Mouse (Mus musculus) neural tube, embryonic 13.5 days (tissue): ENCODE measurements around the gene Gm38655. TPM values are rescaled to one million over a fixed set of nuclear protein-coding genes. Genes with fewer than 3 reads are reported as not detected.
"Not testable (repeated sequence)": the region's sequence is repeated elsewhere in the genome, so short reads cannot be mapped to it uniquely, and the experiment has no call there.

Source experiments
- ATAC-seq: fragments of 200-750 bp; cut with Nextera tagmentation; 2 replicates; pipeline ENCODE4 v1.8.0; 2017; ENCODE audit warnings: low read depth, mild to moderate bottlenecking, moderate TSS enrichment, moderate library complexity
- H3K27ac ChIP-seq: fragments of 300-500 bp; sonication (generic); replicated peaks from 2 replicates; pipeline ENCODE4 v1.5.1; 2015; ENCODE audit warnings: moderate library complexity, mild to moderate bottlenecking, inconsistent platforms
- H3K27me3 ChIP-seq: fragments of 300-500 bp; sonication (generic); 2 replicates; pipeline ENCODE4 v1.6.1; 2015; ENCODE audit warnings: mild to moderate bottlenecking, inconsistent platforms
- H3K36me3 ChIP-seq: fragments of 300-500 bp; sonication (generic); 2 replicates; pipeline ENCODE4 v1.6.1; 2015; ENCODE audit warnings: mild to moderate bottlenecking, inconsistent platforms
- H3K4me1 ChIP-seq: fragments of 300-500 bp; sonication (generic); replicated peaks from 2 replicates; pipeline ENCODE4 v1.6.1; 2015; ENCODE audit warnings: inconsistent platforms
- H3K4me2 ChIP-seq: fragments of 300-500 bp; sonication (generic); 2 replicates; pipeline ENCODE4 v1.6.1; 2015; ENCODE audit warnings: inconsistent platforms, mild to moderate bottlenecking, moderate library complexity
- H3K4me3 ChIP-seq: fragments of 300-500 bp; sonication (generic); 2 replicates; pipeline ENCODE4 v1.5.1; 2015; ENCODE audit warnings: mild to moderate bottlenecking, inconsistent platforms
- H3K9ac ChIP-seq: fragments of 300-500 bp; sonication (generic); 2 replicates; pipeline ENCODE4 v1.6.1; 2015; ENCODE audit warnings: moderate library complexity, mild to moderate bottlenecking, inconsistent platforms
- H3K9me3 ChIP-seq: fragments of 300-500 bp; sonication (generic); 2 replicates; pipeline ENCODE4 v1.6.1; 2016; ENCODE audit warnings: inconsistent platforms
- WGBS: fragments of 180-500 bp; shearing (Covaris S2); methylation state at CpG from one replicate; pipeline ENCODE4 v1.1.7; 2015; 5-methylcytosine and 5-hydroxymethylcytosine counted together
- polyA plus RNA-seq: library from polyadenylated mRNA; unstranded; fragments of >200 nt; fragmentation: Nextera tagmentation; extraction: Ambion mirVana; gene quantifications from 2 replicates; pipeline ENCODE4 v1.2.1, GENCODE M21; 2015

Gene Gm38655
- polyA plus RNA-seq, 1 experiment from 2014 or later, result not detected

GRCm38 (mm10) chr17:25164770-25165169 lies 10.5 kb downstream of the Gm38655 start:
- no peaks in the 10 kb centered on the region for H3K27me3 ChIP-seq
- H3K4me3 ChIP-seq, result no peak overlapping the region
- no peak overlapping the region for H3K27ac ChIP-seq
- no peak overlapping the region for H3K9ac ChIP-seq
- H3K36me3 ChIP-seq, result peaks cover 26% of the 10 kb centered on the region
- no peaks in the 10 kb centered on the region for H3K4me1 ChIP-seq
- H3K4me2 ChIP-seq, result no peak overlapping the region
- H3K9me3 ChIP-seq, result no peaks in the 10 kb centered on the region
- WGBS, result 89% methylated on average over 3 of the region's 3 CpGs
- ATAC-seq, result no peak

- H3K4me1 ChIP-seq, result no peaks in the 10 kb centered on the region
- no peak overlapping the region for H3K4me2 ChIP-seq
- whole genome bisulfite sequencing, result 83% methylated on average over 7 of the region's 7 CpGs
- H3K9me3 ChIP-seq, result no peaks in the 10 kb centered on the region
- no peak for ATAC-seq
- no peak overlapping the region for H3K4me3 ChIP-seq
- no peak overlapping the region for H3K27ac ChIP-seq
- H3K36me3 ChIP-seq, result peaks cover 38% of the 10 kb centered on the region
- peak overlapping the region; percentile 3; the same call in 1 of the 2 replicates for H3K9ac ChIP-seq
- no peaks in the 10 kb centered on the region for H3K27me3 ChIP-seq
Observed at GRCm38 (mm10) chr17:25163387-25163786, 11.9 kb downstream of the Gm38655 start.

- Histone ChIP-seq H3K9me3 (no peaks in the 10 kb centered on the region), H3K4me2 (no peak within 1 kb of the TSS), H3K4me3 (no peak within 1 kb of the TSS), H3K9ac (peak within 1 kb of the TSS; percentile 3; the same call in 1 of the 2 replicates), H3K27ac (no peak within 1 kb of the TSS), H3K36me3 (peaks cover 49% of the 10 kb centered on the region), H3K4me1 (no peaks in the 10 kb centered on the region), H3K27me3 (no peaks in the 10 kb centered on the region)
- WGBS, result 88% methylated on average over 1 of the region's 1 CpGs
- ATAC-seq, result no peak
Observed at GRCm38 (mm10) chr17:25162161-25162560, 13.1 kb downstream of the Gm38655 start, which contains the start of gene Ccdc154. Gene Ccdc154 (plus strand): TSS chr17:25162461.

GRCm38 (mm10) chr17:25139960-25140359 lies 35.3 kb downstream of the Gm38655 start:
- no peaks in the 10 kb centered on the region for H3K9me3 ChIP-seq
- no peak for ATAC-seq
- H3K4me3 ChIP-seq, result no peak overlapping the region
- no peak overlapping the region for H3K27ac ChIP-seq
- WGBS, result 69% methylated on average over 4 of the region's 4 CpGs
- peaks cover 9% of the 10 kb centered on the region for H3K4me1 ChIP-seq
- H3K27me3 ChIP-seq, result no peaks in the 10 kb centered on the region
- H3K4me2 ChIP-seq, result no peak overlapping the region
- H3K9ac ChIP-seq, result no peak overlapping the region
- H3K36me3 ChIP-seq, result peaks cover 19% of the 10 kb centered on the region; the same call in 1 of the 2 replicates

- ATAC-seq, result no peak
- WGBS, result 92% methylated on average over 1 of the region's 1 CpGs
Observed at GRCm38 (mm10) chr17:25138803-25139202, 36.5 kb downstream of the Gm38655 start.

GRCm38 (mm10) chr17:25135622-25136021 lies 39.6 kb downstream of the Gm38655 start:
- H3K36me3 ChIP-seq, result peaks cover 14% of the 10 kb centered on the region; the same call in 1 of the 2 replicates
- no peak for ATAC-seq
- WGBS, result 93% methylated on average over 6 of the region's 6 CpGs
- H3K9ac ChIP-seq, result peak overlapping the region; percentile 8; the same call in 1 of the 2 replicates
- H3K4me3 ChIP-seq, result no peak overlapping the region
- H3K4me2 ChIP-seq, result no peak overlapping the region
- H3K27ac ChIP-seq, result no peak overlapping the region
- no peaks in the 10 kb centered on the region for H3K27me3 ChIP-seq
- no peaks in the 10 kb centered on the region for H3K9me3 ChIP-seq
- H3K4me1 ChIP-seq, result peaks cover 25% of the 10 kb centered on the region

More at GRCm38 (mm10) chr17:25138803-25139202, 36.5 kb downstream of the Gm38655 start:
- H3K9me3 ChIP-seq, result no peaks in the 10 kb centered on the region
- H3K27me3 ChIP-seq, result no peaks in the 10 kb centered on the region
- no peak overlapping the region for H3K4me2 ChIP-seq
- no peak overlapping the region for H3K9ac ChIP-seq
- no peak overlapping the region for H3K27ac ChIP-seq
- no peak overlapping the region for H3K4me3 ChIP-seq
- H3K4me1 ChIP-seq, result peaks cover 20% of the 10 kb centered on the region
- peaks cover 14% of the 10 kb centered on the region; the same call in 1 of the 2 replicates for H3K36me3 ChIP-seq

- WGBS, result under 1% methylated on average over 40 of the region's 40 CpGs
- Histone ChIP-seq H3K9me3 (no peaks in the 10 kb centered on the region), H3K4me1 (peaks cover 25% of the 10 kb centered on the region), H3K9ac (peak within 1 kb of the TSS; percentile 88), H3K27me3 (no peaks in the 10 kb centered on the region), H3K4me2 (peak within 1 kb of the TSS; percentile 88), H3K36me3 (peaks cover 8% of the 10 kb centered on the region; the same call in 1 of the 2 replicates), H3K27ac (peak within 1 kb of the TSS; percentile 61; the same call in 1 of the 2 replicates), H3K4me3 (peak within 1 kb of the TSS; percentile 95)
- peak; percentile 89 for ATAC-seq
Observed at GRCm38 (mm10) chr17:25133275-25133698, 42.0 kb downstream of the Gm38655 start, which contains the start of gene Clcn7. Gene Clcn7 (plus strand): TSS chr17:25133391.

- WGBS, result 94% methylated on average over 1 of the region's 1 CpGs
- ATAC-seq, result no peak
- Histone ChIP-seq H3K27me3 (no peaks in the 10 kb centered on the region), H3K27ac (no peak overlapping the region), H3K9ac (no peak overlapping the region), H3K4me2 (no peak overlapping the region), H3K4me3 (no peak overlapping the region), H3K36me3 (no peaks in the 10 kb centered on the region), H3K9me3 (no peaks in the 10 kb centered on the region), H3K4me1 (peaks cover 15% of the 10 kb centered on the region)
Observed at GRCm38 (mm10) chr17:25130060-25130459, 45.2 kb downstream of the Gm38655 start.

- Histone ChIP-seq H3K4me3 (no peak overlapping the region), H3K4me2 (no peak overlapping the region), H3K36me3 (no peaks in the 10 kb centered on the region), H3K27ac (no peak overlapping the region), H3K27me3 (peaks cover 12% of the 10 kb centered on the region), H3K9me3 (no peaks in the 10 kb centered on the region), H3K9ac (no peak overlapping the region), H3K4me1 (no peaks in the 10 kb centered on the region)
- 79% methylated on average over 9 of the region's 9 CpGs for WGBS
- no peak for ATAC-seq
Observed at GRCm38 (mm10) chr17:25127681-25128080, 47.6 kb downstream of the Gm38655 start.

- H3K4me1 ChIP-seq, result no peaks in the 10 kb centered on the region
- H3K9me3 ChIP-seq, result no peaks in the 10 kb centered on the region
- 53% methylated on average over 8 of the region's 8 CpGs for WGBS
- H3K27ac ChIP-seq, result no peak overlapping the region
- ATAC-seq, result no peak
- no peak overlapping the region for H3K9ac ChIP-seq
- no peak overlapping the region for H3K4me3 ChIP-seq
- peaks cover 12% of the 10 kb centered on the region for H3K27me3 ChIP-seq
- no peaks in the 10 kb centered on the region for H3K36me3 ChIP-seq
- no peak overlapping the region for H3K4me2 ChIP-seq
Observed at GRCm38 (mm10) chr17:25127079-25127478, 48.2 kb downstream of the Gm38655 start.

- not testable (repeated sequence) for H3K4me1 ChIP-seq, H3K9me3 ChIP-seq, H3K4me2 ChIP-seq, H3K27ac ChIP-seq, H3K4me3 ChIP-seq, H3K9ac ChIP-seq, H3K36me3 ChIP-seq, ATAC-seq
- 66% methylated on average over 3 of the region's 3 CpGs for WGBS
- peaks cover 16% of the 10 kb centered on the region for H3K27me3 ChIP-seq
Observed at GRCm38 (mm10) chr17:25125442-25126060, 49.7 kb downstream of the Gm38655 start.

GRCm38 (mm10) chr17:25123979-25124378 lies 51.3 kb downstream of the Gm38655 start:
- no peaks in the 10 kb centered on the region for H3K9me3 ChIP-seq
- WGBS, result 30% methylated on average over 7 of the region's 7 CpGs
- no peak for ATAC-seq
- H3K9ac ChIP-seq, result no peak overlapping the region
- H3K27me3 ChIP-seq, result peaks cover 19% of the 10 kb centered on the region
- H3K27ac ChIP-seq, result no peak overlapping the region
- no peaks in the 10 kb centered on the region for H3K4me1 ChIP-seq
- H3K4me2 ChIP-seq, result no peak overlapping the region
- H3K36me3 ChIP-seq, result no peaks in the 10 kb centered on the region
- H3K4me3 ChIP-seq, result no peak overlapping the region
